Mouse (Mus musculus) embryonic fibroblast, embryonic 13.5 days (primary cell): Measurements from ENCODE around the gene Bloc1s3. TPM values are rescaled to one million over a fixed set of nuclear protein-coding genes. Genes with fewer than 3 reads are reported as not detected.

Source experiments
- H3K27ac ChIP-seq: 2 replicates; pipeline ENCODE4 v1.5.1; 2012; ENCODE audit warnings: low read length, control low read depth, inconsistent platforms; ENCODE audit not compliant: insufficient read depth
- H3K4me1 ChIP-seq: 2 replicates; pipeline ENCODE4 v1.6.1; 2011; ENCODE audit warnings: low read length; ENCODE audit not compliant: control insufficient read depth, insufficient read depth
- H3K4me3 ChIP-seq: 2 replicates; pipeline ENCODE4 v1.5.1; 2011; ENCODE audit warnings: mild to moderate bottlenecking, control low read depth, low read length; ENCODE audit not compliant: insufficient read depth
- CTCF ChIP-seq: IDR thresholded peaks from 2 replicates; pipeline ENCODE4 v1.5.1; 2011; ENCODE audit warnings: mild to moderate bottlenecking, control low read depth, low read length, moderate library complexity, borderline replicate concordance; ENCODE audit not compliant: insufficient read depth
- POLR2A ChIP-seq: IDR thresholded peaks from 2 replicates; pipeline ENCODE4 v1.6.1; 2011; ENCODE audit warnings: low read depth, mild to moderate bottlenecking, control low read depth, low read length, moderate library complexity
- polyA plus RNA-seq: library from polyadenylated mRNA; stranded (reverse); fragments of >200 nt; gene quantifications from 2 replicates; pipeline ENCODE4 v1.2.4, GENCODE M21; 2011; ENCODE audit warnings: low read depth; ENCODE audit not compliant: missing spikeins, insufficient read length

Gene Bloc1s3
- polyA plus RNA-seq, 1 experiment, result 6.1 TPM

- H3K4me1 ChIP-seq, result 0 out of 2 replicates have a peak, but pooled peaks cover 2% of the 10 kb centered on the region
- TF ChIP-seq POLR2A (no peak), CTCF (no peak)
- H3K4me3 ChIP-seq, result no peak overlapping the region
- no peak overlapping the region for H3K27ac ChIP-seq
Measured at GRCm38 (mm10) chr7:19500420-19501363, 7.5 kb downstream of the Bloc1s3 start.

- TF ChIP-seq POLR2A (no peak), CTCF (no peak)
- 0 out of 2 replicates have a peak, but pooled peaks cover 2% of the 10 kb centered on the region for H3K4me1 ChIP-seq
Measured at GRCm38 (mm10) chr7:19498326-19498725, 9.8 kb downstream of the Bloc1s3 start.

GRCm38 (mm10) chr7:19496214-19496555, 12.0 kb downstream of the Bloc1s3 start:
- TF ChIP-seq POLR2A (no peak), CTCF (no peak)

More at GRCm38 (mm10) chr7:19498326-19498725, 9.8 kb downstream of the Bloc1s3 start:
- no peak overlapping the region for H3K4me3 ChIP-seq
- no peak overlapping the region for H3K27ac ChIP-seq

GRCm38 (mm10) chr7:19495521-19496213, 12.5 kb downstream of the Bloc1s3 start:
- no peak overlapping the region for H3K4me3 ChIP-seq
- TF ChIP-seq POLR2A (no peak), CTCF (no peak)
- H3K4me1 ChIP-seq, result no peaks in the 10 kb centered on the region
- no peak overlapping the region for H3K27ac ChIP-seq

More at GRCm38 (mm10) chr7:19496214-19496555, 12.0 kb downstream of the Bloc1s3 start:
- H3K4me3 ChIP-seq, result no peak overlapping the region
- H3K4me1 ChIP-seq, result no peaks in the 10 kb centered on the region
- H3K27ac ChIP-seq, result no peak overlapping the region

- H3K4me3 ChIP-seq, result no peak overlapping the region
- TF ChIP-seq POLR2A (no peak), CTCF (no peak)
- no peak overlapping the region for H3K27ac ChIP-seq
- H3K4me1 ChIP-seq, result no peaks in the 10 kb centered on the region
Measured at GRCm38 (mm10) chr7:19494751-19495474, 13.3 kb downstream of the Bloc1s3 start.

- no peak for TF ChIP-seq CTCF
- TF ChIP-seq POLR2A, result no peak
- Histone ChIP-seq H3K27ac (no peak overlapping the region), H3K4me3 (no peak overlapping the region), H3K4me1 (no peaks in the 10 kb centered on the region)
Measured at GRCm38 (mm10) chr7:19491731-19492130, 16.4 kb downstream of the Bloc1s3 start.

GRCm38 (mm10) chr7:19489525-19489924, 18.6 kb downstream of the Bloc1s3 start:
- Histone ChIP-seq H3K4me3 (no peak overlapping the region), H3K27ac (no peak overlapping the region), H3K4me1 (no peaks in the 10 kb centered on the region)
- TF ChIP-seq CTCF, result no peak
- no peak for TF ChIP-seq POLR2A

GRCm38 (mm10) chr7:19486549-19486948, 21.6 kb downstream of the Bloc1s3 start:
- TF ChIP-seq POLR2A (no peak), CTCF (no peak)
- Histone ChIP-seq H3K4me3 (no peak overlapping the region), H3K27ac (no peak overlapping the region), H3K4me1 (no peaks in the 10 kb centered on the region)

- no peaks in the 10 kb centered on the region for H3K4me1 ChIP-seq
- TF ChIP-seq CTCF, result no peak
- no peak for TF ChIP-seq POLR2A
- no peak overlapping the region for H3K27ac ChIP-seq
- H3K4me3 ChIP-seq, result no peak overlapping the region
Measured at GRCm38 (mm10) chr7:19485488-19485887, 22.7 kb downstream of the Bloc1s3 start.
